Mouse (Mus musculus) thymus, adult 18-20 months (tissue): ENCODE data around the gene Kcnc2.

Experiments
- DNase-seq, 2 experiments: peaks; one replicate each; pipeline ENCODE4 v3.0.0; 2022; ENCODE audit warnings: mixed read lengths in 2 of 2

Gene Kcnc2

GRCm38 (mm10) chr10:112397194-112397593 is 126.3 kb downstream of the Kcnc2 start:
- no peak for DNase-seq

GRCm38 (mm10) chr10:112400591-112401404 is 129.9 kb downstream of the Kcnc2 start:
- DNase-seq: no peak

GRCm38 (mm10) chr10:112409525-112409924 is 138.6 kb downstream of the Kcnc2 start:
- DNase-seq: no peak

- no peak for DNase-seq
Measured at GRCm38 (mm10) chr10:112423327-112423726, 152.4 kb downstream of the Kcnc2 start.

- no peak for DNase-seq
Measured at GRCm38 (mm10) chr10:112436950-112437349, 166.0 kb downstream of the Kcnc2 start.

- DNase-seq: no peak
Measured at GRCm38 (mm10) chr10:112444640-112445039, 173.7 kb downstream of the Kcnc2 start.

- no peak for DNase-seq
Measured at GRCm38 (mm10) chr10:112450910-112451309, 180.0 kb downstream of the Kcnc2 start.

- DNase-seq: no peak
Measured at GRCm38 (mm10) chr10:112468689-112469384, 197.9 kb downstream of the Kcnc2 start.

- DNase-seq: no peak
Measured at GRCm38 (mm10) chr10:112474122-112474810, 203.3 kb downstream of the Kcnc2 start.

- no peak for DNase-seq
Measured at GRCm38 (mm10) chr10:112481461-112481860, 210.5 kb downstream of the Kcnc2 start.

GRCm38 (mm10) chr10:112481921-112482607 is 211.1 kb downstream of the Kcnc2 start:
- DNase-seq: no peak

- DNase-seq: no peak
Measured at GRCm38 (mm10) chr10:112484387-112485105, 213.6 kb downstream of the Kcnc2 start.

- DNase-seq: no peak
Measured at GRCm38 (mm10) chr10:112485819-112486218, 214.9 kb downstream of the Kcnc2 start.

- no peak for DNase-seq
Measured at GRCm38 (mm10) chr10:112488751-112489150, 217.8 kb downstream of the Kcnc2 start.
